Mouse (Mus musculus) erythroblast, adult 5-6 weeks (primary cell): ENCODE measurements around the gene Syce1l. TPM values are rescaled to one million over a fixed set of nuclear protein-coding genes. Genes with fewer than 3 reads are reported as not detected.

ENCODE experiments used
- ATAC-seq: replicated peaks from 2 replicates; pipeline ENCODE4 v1.8.0; 2016; ENCODE audit warnings: moderate number of reproducible peaks, mild to moderate bottlenecking, moderate TSS enrichment, inconsistent platforms; ENCODE audit not compliant: poor library complexity, low FRiP score, severe bottlenecking
- total RNA-seq, 2 experiments: library from RNA; stranded (forward) in 1 of 2; stranded (reverse) in 1 of 2; fragments of 150-400 nt in 1 of 2; fragments of 200-764, 138-1000 nt in 1 of 2; gene quantifications; 2 replicates each; pipeline versions ENCODE4 v1.2.3 to v1.2.4; 2015 to 2017; ENCODE audit warnings: low replicate concordance in 2 of 2

Syce1l gene
- total RNA-seq, 2 experiments from 2014 or later: not detected

DNA sequence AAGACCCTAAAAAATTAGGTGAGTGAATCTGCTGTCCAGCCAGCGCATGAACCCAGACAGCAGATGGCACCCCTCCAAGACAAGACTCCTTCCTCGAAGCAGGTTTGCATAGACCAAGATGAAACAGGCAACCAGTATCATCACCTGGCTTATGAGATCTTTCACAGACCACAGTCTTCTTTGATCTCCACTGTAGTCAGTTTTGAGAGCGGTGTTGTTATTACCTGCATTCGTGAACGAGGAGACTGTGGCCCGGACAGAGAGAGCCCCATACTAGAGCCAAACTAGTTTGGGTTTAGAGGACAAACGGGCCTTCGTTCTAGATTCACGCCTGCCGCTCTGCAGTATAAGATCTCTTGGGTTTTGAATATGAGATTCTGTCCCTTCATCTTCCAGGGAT is 26.9 kb downstream of the Syce1l start:
- no peak for ATAC-seq

DNA sequence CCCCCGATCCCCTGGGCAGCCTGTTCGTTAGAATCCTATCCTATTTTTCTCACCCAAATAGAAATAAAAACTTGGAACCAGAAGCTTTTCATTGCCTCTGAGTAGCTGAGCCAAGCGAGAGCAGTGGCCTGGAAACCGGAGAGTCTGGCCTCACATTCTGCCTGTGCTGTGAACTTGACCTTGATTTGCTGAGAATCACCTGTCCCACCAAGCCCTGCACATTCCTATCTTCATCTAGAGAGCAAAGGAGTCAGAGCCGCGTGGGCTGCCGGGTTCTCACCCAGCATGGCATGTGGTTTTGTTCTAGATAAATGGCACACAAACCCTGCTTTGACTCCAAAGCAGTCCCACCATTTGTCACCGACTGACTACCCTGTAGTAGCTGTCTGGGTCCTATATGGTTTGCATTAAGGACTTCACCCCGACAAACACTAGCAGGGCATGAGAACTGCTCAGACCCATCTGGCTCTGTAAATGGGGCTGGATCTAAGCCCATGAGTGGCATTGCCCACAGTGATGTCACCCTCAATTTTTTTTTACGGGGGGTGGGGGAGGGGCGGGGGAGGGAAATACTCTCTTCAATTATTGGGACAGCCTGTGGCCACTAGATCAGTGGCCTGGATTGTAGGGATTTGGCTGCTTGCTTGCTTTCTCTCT is 29.7 kb downstream of the Syce1l start:
- no peak for ATAC-seq

DNA sequence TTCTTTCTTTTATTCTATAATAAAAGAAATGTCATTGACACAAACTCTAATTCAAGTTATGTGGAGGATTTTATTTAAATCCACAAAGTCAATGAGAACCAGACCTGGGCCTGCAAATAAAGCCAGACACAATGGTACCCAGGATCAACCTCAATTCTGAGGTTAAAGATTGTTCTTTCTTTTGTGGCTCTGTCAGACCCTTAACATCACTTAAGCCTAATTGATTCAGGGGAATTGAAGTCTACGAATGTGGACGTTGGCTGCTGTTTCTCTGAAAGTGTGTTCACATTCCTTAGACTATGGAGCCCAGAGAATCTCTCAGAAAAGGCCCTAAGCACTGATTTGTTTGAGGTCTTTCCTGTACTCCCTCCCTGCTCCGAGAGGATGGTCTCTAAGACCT is 30.3 kb downstream of the Syce1l start:
- no peak for ATAC-seq

DNA sequence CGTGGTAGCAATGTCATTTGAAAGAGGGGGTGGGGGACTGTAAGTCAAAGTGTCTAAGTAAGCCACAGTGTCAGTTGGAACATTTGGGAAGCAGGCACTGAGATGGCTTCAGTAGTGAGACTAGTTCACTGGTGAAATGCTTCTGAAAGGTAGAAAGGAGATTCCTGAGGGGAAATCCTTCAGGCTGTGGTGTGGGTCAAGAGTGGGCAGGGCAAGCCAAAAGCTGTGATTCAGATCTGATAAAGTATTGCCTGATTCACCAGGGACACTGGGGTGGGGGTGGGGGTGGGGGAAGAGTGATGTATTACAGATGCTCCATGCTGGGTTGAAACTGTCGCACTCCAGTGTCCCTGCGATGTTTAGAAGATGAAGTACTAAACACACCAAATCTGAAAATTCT is 31.6 kb downstream of the Syce1l start:
- no peak for ATAC-seq

DNA sequence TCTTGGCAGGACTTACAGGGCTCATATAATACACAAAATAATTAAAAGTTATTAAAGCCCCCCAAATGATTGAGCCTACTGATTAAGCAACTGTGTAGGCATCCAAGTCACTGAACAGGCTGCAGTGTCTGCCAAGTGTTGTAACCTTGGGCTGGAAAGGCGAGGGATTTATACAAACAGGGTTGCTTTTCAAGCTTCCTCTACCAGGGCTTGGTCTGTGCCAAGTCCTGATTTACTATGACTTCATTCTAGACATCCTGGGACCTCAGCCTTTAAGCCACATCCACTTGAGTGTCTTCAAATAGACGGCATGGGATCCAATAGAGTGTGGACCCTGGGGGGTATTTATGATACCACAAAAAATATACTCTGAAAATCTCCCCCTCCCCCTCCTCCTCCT is 32.3 kb downstream of the Syce1l start:
- ATAC-seq: no peak

DNA sequence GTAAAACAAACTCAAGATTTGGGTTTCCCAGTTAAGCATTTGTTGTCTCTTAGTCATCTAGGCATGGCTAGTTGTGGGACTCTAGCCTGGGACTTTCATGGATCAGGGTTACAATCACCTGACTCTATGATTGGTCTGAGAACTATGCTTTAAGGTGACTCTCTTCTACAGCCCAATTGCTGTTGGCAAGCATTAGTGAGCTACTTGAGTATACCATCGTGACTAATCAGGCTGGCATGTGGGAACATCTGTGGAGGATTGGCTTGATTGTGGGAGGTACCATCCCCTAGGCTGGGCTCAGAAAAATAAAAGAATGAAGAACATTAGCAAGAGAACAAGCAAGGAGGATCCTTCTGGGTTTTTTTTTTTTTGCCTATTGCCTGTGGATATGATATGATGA is 33.8 kb downstream of the Syce1l start:
- ATAC-seq: no peak

DNA sequence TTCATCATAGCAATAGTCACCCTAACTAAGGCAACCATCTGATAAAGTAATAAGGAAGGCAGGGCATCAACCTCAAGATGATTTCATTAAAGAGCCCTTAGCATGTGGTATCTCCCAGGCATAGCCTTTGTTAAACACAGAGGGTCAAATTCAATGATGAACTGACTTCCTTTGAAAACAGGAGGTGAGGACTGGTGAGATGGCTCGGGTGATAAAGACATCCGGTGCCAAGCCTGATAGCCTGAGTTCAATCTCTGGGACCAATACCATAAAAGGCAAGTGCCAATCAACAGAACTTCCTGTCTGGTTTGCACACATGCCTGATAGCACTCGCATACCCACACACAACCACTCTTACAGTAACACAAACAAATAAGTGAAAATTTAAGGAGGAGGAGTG is 36.3 kb downstream of the Syce1l start:
- ATAC-seq: no peak

DNA sequence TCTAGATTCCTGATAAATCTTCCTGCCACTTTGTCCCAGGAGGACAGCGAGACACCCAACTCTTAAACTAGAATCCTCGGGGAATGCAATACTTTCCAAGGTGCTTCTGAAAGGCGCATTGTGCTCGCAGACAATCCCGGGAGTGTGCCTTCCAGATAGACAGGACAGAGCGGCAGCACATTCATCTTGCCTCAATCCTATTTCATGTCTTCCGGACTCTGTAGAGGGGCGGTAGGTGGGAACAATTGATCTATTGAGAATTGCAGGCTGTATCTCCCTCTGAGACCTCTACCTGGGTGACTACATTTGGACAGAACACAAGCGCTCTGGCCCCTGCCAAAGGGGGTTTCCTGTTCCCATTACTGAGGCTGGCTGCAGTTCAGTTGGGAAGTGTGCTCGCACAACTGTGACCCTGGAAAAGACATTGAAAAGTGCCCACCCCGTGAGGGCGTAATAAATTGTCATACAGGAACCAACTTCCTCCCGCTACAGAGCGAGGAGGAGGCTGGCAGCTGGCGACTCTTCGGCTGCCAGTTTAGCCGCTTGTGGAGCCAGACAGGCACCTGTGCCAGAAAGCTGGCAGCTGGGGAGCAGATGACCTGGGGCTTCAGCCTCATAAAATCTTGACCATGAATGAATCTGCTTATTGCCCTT is 45.0 kb downstream of the Syce1l start:
- no peak for ATAC-seq

DNA sequence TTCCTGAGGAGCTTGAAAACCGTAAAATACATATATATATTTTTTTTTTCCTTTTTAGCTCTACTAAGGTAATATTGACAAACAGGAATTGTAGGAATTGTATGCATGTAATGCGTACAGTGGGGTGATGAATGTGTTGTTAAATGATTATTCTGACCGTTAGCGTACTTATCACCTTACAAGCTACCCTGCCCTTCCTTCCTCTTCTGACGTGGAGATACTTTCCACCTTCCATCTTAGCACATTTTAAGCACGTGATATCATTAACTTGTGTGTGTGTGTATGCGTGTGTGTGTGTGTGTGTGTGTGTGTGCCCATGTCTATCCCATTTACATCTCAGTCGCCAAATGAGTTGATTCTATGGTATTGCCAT is 45.5 kb downstream of the Syce1l start:
- ATAC-seq: no peak

DNA sequence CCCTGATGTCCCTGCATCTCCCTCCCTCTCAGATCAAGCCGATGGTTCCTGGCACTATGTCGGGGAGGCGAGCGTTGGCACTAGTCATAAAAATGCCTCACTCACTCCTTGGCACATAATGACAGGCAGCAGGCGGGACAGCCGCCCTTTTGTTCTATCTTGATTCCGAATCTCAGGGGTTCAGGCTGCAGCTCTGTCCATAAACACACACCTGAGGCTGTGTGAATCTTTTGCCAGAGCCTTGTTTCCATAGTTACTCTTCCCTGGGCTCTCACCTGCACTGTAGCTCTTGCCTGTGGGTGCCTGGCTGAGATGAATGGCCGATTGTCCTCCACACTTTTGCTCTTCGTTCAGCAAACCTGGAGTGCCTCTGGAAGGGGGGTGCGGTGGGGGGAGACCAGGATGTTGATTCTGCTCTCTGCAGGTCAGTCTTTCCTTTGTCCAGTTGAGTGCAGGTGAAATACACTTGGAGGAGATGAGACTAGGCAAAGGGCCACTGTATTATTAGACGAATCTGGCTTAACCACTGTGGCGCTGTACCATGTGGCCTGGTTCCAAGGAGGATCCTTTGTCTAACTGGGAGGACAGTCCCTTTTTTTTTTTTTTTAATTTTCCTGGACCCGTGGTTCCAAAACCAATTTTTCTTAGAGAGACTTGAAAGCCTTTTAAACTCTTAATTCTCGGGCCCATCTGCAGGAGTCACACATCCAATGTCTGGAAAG is 48.8 kb downstream of the Syce1l start:
- ATAC-seq: no peak

DNA sequence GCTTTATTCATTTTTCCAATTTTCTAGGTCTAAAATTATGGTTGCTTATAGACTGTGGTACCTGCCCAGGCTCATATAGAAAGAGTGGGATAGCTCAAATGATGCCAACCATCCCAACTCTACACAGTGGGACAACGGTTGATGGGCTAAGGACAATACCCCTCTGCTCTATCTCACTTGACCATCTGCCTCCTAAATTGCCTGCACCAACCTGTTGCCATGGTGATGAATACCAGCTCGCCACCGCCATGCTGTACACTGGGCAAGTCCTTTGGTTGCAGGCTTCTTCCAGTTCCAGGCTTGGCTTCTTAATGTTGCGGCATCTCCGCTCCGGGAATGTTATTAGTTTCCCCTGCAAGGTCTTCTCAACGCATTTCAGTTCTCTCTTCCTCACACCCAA is 62.0 kb downstream of the Syce1l start:
- no peak for ATAC-seq

Other genes starting within 250 kb of the Syce1l start
- 4.8 and 5.0 TPM in 2 replicates for gene Mon1b, start 7.6 kb upstream of the Syce1l start, total RNA-seq (2015; ENCODE audit: low replicate concordance)
- 3.6 and 6.1 TPM in 2 replicates for gene Mon1b, start 7.6 kb upstream of the Syce1l start, total RNA-seq (2017; ENCODE audit: low replicate concordance)
- gene Adamts18, start 205.5 kb downstream of the Syce1l start, total RNA-seq (2015; ENCODE audit: low replicate concordance): not detected in 2 replicates
- gene Adamts18, start 205.5 kb downstream of the Syce1l start, total RNA-seq (2017; ENCODE audit: low replicate concordance): not detected in 2 replicates